Mouse (Mus musculus) adrenal gland, adult (tissue): Measurements from ENCODE around the gene Wdr1.
A peak's percentile ranks its signal among the peaks of the same experiment; 100 is the strongest.

Source experiments
- DNase-seq, 2 experiments: peaks; one replicate each; pipeline ENCODE4 v3.0.0; 2022 to 2023; ENCODE audit warnings: low spot score in 1 of 2; ENCODE audit not compliant: inconsistent age in 2 of 2

Wdr1 gene

DNA sequence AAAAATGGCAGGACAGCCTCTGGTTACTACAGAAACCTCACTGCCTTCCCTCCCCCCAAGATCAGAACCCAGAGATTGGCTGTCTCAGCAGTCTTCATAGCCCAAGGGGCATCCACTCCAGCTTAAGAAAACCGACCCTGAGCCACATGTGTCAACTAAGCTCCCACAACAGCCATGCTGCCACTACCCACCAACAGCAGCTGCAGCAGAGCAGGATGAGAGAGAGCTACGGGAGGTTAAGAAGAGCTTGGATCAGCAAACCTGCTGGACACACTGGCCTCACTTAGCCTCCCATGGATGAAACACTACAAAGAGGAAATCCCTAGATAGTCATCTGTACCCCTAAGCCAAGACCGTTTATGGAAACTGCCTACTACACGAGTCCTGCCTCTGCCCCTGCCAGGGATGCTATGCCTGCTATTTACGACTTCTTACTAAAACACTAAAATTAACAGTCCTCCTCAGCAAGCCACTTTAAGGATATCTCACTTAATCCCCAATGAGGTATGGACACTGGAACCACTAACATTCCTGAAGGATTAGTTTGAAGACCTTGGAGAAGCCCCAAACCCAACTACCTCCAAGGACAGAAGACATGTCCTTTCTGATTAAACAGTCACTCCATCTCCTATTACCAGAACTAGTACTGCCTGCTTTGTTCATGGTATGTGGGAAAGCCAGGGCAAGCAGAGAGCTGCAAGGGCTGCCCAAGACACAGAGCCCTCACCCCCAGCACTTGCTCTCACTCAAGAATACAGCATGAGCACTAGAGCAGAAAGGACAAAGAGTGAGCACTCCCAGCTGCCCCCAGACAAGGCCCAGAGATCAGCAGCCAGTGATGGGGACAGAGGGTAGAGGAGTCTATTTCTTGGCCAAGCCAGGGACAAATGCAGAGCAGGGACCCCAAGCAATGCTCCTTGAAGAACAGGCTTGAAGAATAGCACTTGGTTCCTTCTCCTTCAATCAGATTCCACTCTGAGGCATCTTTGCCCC is 18.3 kb downstream of the Wdr1 start:
- no peak for DNase-seq

DNA sequence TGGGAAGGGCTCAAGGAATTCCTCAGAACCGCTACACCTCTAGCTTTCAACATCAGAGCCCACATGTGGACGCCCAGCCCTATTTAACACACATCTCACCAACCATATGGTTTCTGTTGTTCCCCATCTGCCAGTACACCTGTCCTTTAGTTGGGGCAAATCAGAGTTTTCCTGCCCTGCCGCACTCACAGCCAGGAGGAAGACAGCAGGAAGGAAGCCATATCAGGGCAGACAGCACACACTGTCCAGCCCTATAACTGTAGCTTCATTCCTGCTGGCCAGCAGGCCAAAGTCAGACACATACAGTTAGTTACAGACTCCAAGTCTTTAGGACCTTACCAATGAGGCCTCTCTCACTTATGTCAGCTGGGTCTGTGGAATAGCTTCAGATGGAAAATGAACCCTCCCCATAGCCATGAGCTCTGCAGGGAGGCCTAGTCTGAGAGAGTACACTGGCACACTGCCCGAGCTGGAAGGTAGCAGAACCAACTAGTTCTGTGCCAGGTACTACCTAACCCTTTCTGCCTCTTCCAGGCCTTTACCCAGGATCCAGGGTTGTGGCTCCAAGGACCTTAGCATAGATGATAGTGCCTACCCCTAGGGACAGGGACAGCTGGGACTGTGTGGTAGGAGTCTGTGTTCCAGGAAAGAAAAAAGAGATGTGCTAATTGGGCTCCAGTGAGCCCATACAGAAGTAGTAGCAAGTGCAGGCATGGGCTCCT is 19.4 kb downstream of the Wdr1 start:
- DNase-seq: no peak

DNA sequence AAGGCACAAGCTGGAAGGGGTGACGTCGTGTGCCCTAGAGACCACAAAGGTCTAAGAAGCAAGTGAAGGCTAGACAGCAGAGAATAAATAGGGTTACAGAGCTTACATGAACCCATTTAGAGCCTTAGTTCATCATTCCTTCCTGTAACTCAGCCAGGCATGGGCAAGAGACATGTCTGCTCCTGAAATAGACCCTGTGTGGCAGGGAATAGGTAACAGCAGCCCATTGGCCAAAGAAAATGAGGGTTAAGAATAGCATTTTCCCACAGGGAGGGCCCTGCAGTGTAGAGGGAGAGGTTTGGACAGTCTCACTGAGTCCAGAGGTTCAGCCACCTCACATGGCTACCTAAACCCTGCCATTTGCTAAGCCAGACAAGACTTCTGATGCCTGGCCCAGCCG is 21.3 kb downstream of the Wdr1 start:
- no peak for DNase-seq

DNA sequence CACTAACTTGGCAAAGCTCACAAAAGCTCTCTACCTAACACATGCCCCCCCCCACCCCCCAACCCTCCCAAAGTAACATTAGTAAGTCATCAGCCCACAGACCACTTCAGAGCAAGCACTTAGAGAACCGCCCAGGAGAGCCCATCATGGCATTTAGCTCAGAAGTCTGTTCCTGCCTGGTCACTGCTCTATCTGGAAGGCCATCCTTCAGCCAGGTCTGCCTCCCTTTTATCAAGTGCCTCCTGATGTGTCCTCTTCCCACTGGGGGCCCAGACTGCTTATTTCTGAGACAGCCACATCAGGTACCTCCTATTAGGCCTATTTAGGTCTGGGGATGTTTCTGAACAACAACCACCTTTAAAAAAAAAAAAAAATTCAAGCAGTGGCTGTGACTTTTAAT is 22.1 kb downstream of the Wdr1 start:
- no peak for DNase-seq

DNA sequence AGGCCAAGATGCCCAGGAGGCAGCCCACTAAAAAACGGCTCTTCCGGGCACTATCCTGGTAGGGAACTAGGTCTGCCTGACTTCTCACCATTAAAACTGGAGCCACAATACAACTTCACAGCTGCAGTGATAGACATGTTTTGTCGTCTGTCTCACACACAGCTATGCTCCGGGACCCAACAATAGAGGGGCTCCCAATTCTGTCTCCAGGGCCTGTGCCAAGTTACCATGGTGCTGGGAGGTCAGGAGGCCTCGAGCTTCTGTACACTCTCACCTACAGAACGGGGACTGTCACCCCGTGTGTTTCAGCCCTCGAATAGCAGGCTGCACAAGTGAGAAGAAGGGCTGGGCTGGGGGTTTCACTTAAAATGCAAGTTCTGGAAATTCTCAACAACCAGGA is 24.5 kb downstream of the Wdr1 start:
- no peak for DNase-seq

DNA sequence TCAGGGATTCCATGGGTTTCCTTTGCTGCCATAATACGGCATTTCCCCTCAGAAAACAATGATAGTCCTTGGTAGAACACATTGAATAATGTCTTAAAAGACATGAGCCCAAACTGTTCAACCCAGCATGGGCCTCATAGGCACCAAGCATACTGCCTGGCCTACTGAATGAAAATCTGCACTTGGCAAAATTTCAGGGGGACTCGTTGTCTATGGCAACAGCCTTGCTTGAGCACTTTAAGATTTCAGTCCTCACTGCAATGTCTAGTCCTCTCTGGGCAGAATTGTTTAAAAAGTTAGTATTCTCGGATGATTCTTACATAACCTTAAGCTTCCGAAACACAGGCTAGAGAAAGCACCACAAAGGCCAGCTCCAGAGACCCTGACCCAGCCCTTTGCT is 25.2 kb downstream of the Wdr1 start:
- DNase-seq: peak in 1 of 2 experiments; percentile 62

DNA sequence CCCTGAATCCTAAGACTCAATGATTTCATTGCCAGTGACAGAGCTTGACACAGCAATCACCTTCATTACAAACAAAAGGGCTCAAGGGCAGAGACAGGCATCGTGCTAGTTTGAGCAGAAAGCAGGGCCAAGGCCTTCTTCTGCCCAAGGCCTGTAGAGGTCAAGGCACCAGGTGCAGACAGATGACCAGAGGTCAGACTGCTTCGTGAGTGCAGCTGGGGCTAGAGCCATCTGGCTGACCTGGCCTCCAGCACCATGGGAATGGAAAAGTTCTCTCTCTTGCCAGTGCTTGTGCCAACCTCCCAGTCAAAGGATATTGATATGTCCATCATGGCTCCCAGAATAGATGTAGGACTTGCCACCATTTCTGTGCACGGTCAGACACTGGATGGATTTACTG is 26.2 kb downstream of the Wdr1 start:
- peak in 1 of 2 experiments; percentile 55 for DNase-seq

DNA sequence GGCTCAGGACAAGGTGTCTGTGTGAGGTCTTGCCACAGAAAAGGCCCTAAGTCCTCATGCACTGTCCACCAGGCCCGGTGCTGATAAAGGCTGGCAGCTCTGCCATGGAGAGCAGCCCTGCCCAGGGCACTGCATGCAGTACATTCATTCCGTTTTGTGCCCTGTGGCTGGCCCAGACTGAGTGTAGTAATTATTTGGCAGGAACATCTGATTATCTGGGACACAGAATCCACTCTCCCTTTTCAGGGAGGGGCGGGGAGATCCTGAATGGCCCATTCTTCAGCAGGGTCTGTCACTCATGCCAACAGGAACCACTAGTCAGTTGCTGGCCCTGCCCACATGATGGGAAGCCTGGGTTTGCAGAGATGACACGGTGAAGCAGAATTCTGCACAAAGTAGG is 30.9 kb downstream of the Wdr1 start:
- DNase-seq: peak; percentile 21 to 56

DNA sequence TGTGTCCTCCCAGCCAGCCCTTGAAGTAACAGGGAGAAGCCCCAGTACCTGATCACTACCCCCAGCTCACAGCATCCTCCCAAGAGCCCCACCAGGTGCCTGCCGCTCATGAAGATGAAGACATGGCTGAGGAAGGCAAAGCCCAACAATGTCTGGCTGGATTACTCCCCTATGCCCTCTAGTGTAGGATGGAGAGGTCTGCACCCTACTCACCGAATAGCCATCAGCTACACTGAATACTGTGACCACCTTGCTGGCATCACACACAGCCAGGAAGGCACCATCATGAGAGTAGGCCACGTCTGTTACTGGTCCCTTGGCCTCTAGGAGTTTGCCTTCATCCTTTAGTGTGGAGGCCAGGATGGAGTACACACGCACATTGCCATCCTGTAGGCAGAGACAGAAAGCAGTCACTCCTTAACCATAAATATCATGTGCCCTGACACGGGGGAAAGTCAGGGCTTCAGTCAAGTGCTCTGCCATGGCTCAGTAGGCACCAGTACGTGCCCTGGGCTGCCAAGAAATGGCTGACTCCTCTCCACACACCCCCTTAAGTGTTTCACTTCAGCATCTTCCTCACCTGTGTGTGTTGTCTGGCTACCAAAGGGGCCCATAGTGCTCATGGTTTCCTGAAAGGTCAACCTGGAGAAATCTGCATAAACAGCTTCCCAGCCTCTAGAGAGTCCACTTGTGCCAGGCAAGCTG is 33.1 kb downstream of the Wdr1 start:
- DNase-seq: peak in 1 of 2 experiments; percentile 42

DNA sequence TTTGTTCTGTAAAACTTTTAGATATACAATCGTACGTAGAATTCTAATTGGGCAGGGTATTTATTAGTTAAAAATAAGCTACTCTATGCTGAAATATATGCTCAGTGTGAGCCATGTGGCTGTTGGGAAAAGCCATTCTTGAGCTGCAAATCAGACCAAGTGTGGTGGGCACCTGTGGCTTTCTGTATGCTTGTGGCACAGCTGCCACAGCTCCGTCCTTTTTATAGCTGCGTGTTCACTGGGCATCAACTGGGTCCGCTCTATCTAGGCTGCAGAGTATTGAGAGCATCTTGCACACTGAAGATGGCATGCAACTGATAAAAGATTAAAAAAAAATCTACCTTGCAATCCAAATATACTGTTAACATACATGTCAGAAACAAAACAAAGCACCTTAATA is 40.0 kb downstream of the Wdr1 start:
- no peak for DNase-seq

DNA sequence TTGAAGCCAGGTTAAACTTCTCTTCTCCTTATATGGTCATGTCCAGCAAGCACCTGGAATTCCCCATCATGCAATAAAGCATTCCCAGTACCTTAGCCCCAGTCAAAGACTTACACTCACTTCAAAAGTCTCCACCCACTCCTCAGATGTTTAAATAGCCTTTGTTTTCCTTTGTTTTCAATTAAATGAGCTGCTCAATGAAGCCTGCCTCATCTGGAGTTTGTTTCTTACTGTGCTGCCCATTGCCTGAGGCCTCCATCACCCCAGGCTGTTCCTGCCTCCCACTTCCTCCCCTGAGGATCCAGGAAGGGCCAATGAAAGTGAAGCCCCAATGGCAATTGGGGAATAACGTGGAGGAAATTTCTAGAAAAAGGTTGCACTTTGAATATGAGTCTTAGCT is 42.2 kb downstream of the Wdr1 start:
- DNase-seq: no peak

DNA sequence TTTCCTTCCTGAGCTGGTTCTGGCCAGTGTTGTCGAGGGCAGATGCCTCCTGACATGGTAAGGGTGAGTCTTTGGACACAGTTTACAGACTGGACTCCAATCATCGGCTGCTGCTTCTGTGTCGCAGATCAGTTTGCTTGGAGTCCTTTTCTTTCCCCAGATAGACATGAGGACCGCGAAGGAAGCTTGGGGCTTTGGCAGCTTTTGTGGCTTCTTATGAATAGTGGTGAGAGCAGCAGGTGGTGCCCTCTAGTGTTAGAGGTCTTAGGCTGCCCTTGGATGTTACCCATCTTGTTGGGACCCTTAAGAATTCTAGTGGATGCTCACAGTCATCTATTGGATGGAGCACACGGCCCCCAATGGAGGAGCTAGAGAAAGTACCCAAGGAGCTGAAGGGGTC is 46.8 kb downstream of the Wdr1 start:
- peak; percentile 18 to 71 for DNase-seq

DNA sequence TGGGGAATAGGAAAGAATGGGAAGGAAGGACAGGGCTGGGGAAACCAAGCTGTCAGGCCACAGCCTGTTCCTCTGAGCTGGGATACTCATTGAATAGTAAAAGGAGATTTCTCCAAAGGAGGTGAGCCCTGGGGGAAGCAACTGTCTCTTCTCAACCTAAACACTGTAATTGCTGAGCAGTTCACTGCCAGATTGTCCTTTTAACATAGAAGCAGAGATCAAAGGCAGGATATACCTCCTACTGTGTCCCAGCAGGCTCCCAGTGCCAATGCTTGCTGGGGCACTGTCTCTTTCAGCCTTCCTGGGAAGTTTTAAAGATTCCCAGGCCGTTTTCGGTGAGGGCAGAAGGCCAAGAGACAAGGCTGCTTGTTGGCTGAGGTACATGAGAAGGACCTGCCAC is 50.0 kb downstream of the Wdr1 start:
- DNase-seq: no peak

DNA sequence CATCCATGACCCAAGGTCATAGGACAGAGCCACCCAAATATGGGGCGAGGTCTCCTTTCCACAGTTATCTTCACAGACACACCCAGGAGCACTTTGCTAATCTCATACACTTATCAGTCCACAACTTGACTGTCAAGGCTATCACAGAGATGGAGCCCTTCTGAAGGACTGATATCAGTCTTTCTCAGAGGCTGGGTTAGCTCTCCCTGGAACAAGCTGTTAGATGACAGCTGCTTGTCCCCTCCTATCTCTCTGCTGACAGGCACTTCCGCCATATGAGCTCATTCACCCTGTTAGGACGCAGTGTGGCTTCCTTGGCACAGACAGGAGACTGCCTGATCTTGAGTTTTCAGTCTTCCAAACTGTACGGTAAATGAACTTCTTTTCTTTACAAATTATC is 53.5 kb downstream of the Wdr1 start:
- no peak for DNase-seq

DNA sequence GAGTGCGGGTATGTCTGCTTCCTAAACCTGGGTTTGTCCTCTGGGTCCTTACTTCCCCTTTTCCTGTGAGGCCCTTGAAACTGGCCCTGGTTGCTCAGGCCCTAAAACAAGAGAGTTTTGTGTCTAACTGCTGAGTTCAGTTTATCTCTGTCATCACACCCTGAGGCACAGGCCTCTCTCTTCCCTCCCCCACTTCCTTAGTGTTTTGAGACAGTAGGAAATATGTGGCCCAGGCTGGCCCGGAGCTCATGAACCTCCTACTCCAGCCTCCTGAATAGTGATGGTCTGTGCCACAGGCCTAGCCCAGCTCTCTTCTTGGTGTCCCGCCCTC is 57.6 kb downstream of the Wdr1 start:
- no peak for DNase-seq

DNA sequence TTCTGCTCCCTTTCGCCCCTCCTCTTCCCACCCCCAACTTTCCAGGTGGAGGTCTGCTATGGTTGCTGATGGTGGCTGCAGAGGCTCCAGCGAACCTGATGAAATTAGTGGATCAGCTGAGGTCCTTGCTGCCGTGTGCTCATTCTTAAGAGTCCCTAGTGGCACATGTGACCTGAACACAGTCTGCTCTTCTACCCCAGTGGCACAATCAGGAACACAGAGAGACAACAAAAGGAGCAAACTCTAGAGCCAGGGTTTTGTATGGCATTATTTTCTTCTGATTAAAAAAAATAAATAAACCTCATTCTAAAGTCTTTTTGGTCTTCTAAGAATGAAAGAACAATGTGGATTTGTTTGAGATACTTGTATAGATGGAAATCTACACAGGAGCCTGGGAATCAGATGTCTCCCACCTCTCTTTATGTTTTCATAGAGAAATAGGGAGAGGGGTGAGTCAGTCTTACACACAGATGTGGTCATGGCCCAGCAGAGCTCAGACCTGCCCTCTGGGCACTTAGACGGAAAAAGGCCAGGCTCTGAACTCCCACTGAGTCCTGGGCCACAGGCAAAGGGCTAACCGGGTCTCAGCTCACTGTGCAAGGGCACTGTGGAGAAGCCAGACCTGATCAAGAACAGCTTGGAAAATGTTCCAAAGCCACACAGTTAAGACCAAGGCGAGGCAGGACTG is 58.1 kb downstream of the Wdr1 start:
- no peak for DNase-seq

DNA sequence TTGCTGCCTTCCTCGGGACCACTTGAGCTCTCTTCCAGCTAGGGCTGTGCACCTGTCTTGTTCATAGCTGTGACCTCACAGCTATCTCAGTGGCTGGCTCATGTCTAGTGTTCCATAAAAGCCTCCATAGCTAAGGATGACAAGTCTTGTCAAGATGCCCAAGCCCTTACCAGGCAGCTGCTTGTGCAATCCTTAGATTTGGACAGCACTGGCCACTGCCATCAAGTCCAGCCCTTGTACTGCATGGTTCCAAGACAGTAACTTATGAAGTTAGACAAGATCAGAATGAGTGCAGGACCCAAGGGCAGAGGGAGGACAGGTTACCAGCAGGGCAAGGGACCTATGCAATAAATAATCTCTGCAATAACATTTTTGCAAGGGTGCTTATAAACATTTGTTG is 58.9 kb downstream of the Wdr1 start:
- DNase-seq: peak in 1 of 2 experiments; percentile 48

DNA sequence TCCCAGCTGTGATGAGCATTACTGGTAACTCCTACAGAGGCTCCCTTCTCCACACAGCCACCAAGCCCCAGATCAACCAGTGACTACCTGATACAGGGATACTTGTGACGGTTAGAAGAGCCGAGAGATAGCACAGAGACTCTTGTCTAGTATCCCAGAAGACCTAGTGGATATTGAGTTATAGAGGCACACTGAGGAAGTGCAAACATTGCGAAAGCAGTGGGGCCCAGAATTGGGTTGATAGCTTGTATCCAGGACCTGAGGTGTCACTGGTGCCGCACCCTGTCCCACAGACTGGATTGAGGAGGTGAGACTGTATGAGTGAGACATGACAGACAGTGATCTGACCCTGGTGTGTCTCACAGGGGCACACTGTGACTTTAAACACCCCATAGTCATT is 60.0 kb downstream of the Wdr1 start, which contains the start of gene Slc2a9:
Gene Slc2a9, minus strand, starts transcription at position 152 of the 400 bp plus-strand sequence.
- DNase-seq: no peak

DNA sequence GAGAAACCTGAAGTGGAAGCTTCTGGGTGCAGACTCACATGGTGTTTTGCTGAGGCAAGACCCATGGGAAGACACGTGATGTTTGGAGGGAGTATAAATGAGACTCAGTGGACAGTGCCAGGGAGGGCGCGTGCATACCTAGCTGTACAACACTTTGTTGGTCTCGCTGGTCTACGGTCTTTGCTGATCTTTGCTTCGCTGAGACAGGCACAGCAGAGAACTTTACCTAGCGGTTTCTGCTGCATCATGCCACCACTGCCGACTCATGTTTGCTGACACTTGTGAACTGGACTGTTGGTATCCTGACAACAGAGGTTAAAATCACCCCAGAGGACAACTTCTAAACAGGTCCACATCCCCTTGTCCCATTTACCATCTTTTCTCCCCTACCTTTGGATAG is 63.0 kb downstream of the Wdr1 start:
- no peak for DNase-seq

DNA sequence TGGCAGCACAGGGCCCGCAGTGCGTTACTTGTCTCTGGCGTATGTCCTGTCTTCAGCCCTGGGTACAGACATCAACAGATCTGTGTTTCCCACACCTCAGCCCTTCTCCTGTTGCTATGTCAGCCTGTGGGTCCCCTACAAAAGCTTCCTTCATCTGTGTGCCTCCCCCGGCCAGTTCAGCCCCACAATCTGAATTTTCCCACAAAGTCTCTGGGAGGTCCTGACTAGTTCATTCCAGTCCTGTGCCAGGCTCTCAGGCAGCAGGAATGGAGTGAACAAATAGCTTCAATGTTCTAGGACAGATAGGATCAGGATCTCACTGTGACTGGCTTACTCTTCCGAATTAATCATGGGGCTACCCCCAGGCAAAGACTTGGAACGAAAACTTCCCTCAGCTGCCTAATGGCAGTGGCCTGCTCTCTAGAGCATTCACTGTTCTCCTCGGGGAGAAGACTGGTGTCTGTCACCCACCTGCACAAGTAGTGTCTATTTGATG is 63.7 kb downstream of the Wdr1 start:
- no peak for DNase-seq

DNA sequence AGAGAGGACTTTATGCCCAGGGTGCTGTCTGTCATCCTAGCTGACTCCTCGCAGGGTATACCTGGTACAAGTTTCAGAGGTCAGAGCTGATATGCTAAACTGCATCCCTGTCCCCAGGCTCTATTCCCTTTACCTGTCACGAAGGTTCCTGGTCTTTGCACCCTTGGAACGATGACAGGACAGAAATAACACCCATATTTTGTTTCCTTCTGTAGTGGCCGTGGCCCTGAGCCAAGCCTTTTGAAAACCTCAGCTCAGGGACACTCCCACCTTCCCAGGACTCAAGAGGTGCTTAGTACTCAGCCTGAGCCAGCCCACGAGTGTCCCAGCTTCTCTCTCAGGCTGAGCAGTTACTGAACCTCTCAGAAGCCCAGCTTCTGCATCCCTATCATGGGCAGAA is 64.5 kb downstream of the Wdr1 start:
- DNase-seq: no peak
